Mouse (Mus musculus): ENCODE measurements at regions not wholly inside any gene's neighbourhood (a gene's known extent, or its start where the extent isn't known, plus 50 kb on each side); places are given as distances from the start of the nearest gene placed in this dataset.
A peak's percentile ranks its signal among the peaks of the same experiment; 100 is the strongest.

DNA sequence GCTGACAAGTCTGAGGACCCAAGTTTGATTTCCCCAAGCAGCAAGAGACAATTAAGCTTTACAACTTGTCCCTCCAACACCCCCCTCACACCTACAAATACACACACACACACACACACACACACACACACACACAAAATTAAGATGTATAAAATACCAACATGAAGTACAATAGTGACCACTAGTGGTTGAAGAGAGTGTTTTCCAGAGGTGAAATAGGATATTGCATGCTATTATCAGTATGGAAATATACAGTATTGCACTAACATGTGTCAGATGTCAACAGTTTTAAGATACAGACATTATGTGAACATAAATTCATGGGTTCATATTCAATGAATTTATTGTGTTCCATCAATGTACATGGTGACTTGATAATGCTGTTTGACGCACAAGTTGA, 685.7 kb upstream of the Cdh6 start:
- DNase-seq (ENCODE audit: low spot score in 2 of 2) = peak in 1 of 2 experiments; percentile 6
- intact Hi-C loops (cut with DNase I) = no loop called here

DNA sequence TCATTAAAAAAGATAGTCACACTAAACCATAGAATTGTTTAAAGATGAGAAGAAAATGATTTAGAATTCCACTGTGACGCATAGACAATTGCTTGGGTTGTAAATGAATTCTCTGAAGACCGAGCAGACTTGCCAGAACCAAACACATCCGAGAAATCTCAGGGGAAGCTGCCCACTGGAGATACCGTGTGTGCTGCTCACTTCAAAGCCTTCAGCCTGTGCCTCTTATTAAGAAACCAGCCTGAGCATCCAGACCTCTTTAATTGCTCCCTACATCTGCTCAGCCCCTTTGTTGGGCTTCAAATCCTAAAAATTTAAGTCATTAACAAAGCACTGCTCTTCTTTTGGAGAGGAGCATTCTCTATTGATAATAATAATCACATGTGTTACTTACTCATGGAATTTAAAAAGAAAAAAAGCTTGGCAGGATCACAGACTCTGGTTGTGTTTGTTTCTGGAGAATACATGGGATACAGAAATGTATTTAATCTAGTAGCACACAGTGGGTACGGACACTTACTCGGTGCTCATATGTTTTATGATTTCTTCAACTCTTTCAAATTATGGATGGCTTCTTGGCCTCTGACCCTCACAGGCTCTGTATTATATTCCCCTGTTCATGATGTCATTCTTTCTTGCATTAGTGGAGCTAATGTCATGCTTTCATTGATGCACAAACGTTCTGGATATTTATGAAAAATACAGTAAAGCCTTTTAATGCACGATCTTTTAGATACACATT, 680.8 kb upstream of the Cdh6 start:
- intact Hi-C loops (cut with DNase I) = no loop called here
- DNase-seq (ENCODE audit: low spot score in 2 of 2) = no peak
